Mouse (Mus musculus) ES-Bruce4 (cell line): ENCODE results near the gene Ddx10. TPM values are rescaled to one million over a fixed set of nuclear protein-coding genes. Genes with fewer than 3 reads are reported as not detected.

Experiments used
- H3K27ac ChIP-seq: 2 replicates; pipeline ENCODE4 v1.5.1; 2012; ENCODE audit warnings: low read length, inconsistent platforms; ENCODE audit not compliant: insufficient read depth
- H3K27me3 ChIP-seq: 2 replicates; pipeline ENCODE4 v1.6.1; 2012; ENCODE audit warnings: mild to moderate bottlenecking, low read length, inconsistent platforms; ENCODE audit not compliant: control insufficient read depth, poor library complexity, insufficient read depth, severe bottlenecking
- H3K36me3 ChIP-seq: 2 replicates; pipeline ENCODE4 v1.6.1; 2012; ENCODE audit warnings: inconsistent platforms, mild to moderate bottlenecking, low read length, moderate library complexity; ENCODE audit not compliant: control insufficient read depth, poor library complexity, insufficient read depth, severe bottlenecking
- H3K4me1 ChIP-seq: one replicate; pipeline ENCODE4 v1.8.1; 2011; ENCODE audit warnings: low read length; ENCODE audit not compliant: control insufficient read depth, insufficient read depth
- H3K4me3 ChIP-seq: 2 replicates; pipeline ENCODE4 v1.5.1; 2011; ENCODE audit warnings: low read depth, mild to moderate bottlenecking, low read length
- H3K9ac ChIP-seq: 2 replicates; pipeline ENCODE4 v1.6.1; 2012; ENCODE audit warnings: low read depth, mild to moderate bottlenecking, inconsistent platforms; ENCODE audit not compliant: poor library complexity, severe bottlenecking
- H3K9me3 ChIP-seq: replicated peaks from 2 replicates; pipeline ENCODE4 v1.6.1; 2012; ENCODE audit warnings: mild to moderate bottlenecking, low read length, inconsistent platforms; ENCODE audit not compliant: control insufficient read depth, poor library complexity, insufficient read depth, severe bottlenecking
- CTCF ChIP-seq: IDR thresholded peaks from one replicate; pipeline ENCODE4 v1.8.1; 2011; ENCODE audit warnings: low read depth, low read length
- EP300 ChIP-seq: IDR thresholded peaks from 2 replicates; pipeline ENCODE4 v1.6.1; 2011; ENCODE audit warnings: low read depth, low read length; ENCODE audit not compliant: insufficient read depth
- POLR2A ChIP-seq: IDR thresholded peaks from one replicate; pipeline ENCODE4 v1.8.1; 2011; ENCODE audit warnings: low read length; ENCODE audit not compliant: insufficient read depth
- polyA plus RNA-seq: library from polyadenylated mRNA; stranded (reverse); fragments of >200 nt; gene quantifications from 2 replicates; pipeline ENCODE4 v1.2.4, GENCODE M21; 2011; ENCODE audit warnings: low read depth; ENCODE audit not compliant: missing spikeins, insufficient read depth, insufficient read length

Ddx10 gene
- polyA plus RNA-seq, 1 experiment, result 59.9 TPM

DNA sequence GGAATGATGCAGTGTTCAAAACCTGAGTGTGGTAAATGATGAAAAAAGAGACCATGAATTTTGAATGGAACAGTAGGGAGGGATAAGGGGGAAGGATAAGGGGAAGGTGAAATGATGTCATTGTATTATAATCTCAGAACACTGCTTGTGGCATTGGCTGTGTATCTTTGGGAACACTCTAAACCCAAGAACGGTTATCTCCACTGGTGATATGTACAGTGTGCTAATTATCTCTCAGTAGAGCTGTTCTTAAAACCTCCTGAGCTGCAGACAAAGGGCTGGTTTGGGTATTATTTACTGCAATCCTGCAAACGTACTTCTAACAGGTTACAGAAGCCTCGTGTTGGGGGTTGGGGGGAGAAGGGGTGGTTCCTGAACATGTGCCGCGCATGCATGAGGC is 179.7 kb downstream of the Ddx10 start:
- no peaks in the 10 kb centered on the region for H3K36me3 ChIP-seq
- no peak overlapping the region for H3K27ac ChIP-seq
- no peaks in the 10 kb centered on the region for H3K27me3 ChIP-seq
- no peak overlapping the region for H3K9ac ChIP-seq
- H3K4me3 ChIP-seq, result no peak overlapping the region
- H3K9me3 ChIP-seq, result no peaks in the 10 kb centered on the region
- TF ChIP-seq CTCF, result no peak
- TF ChIP-seq EP300, result no peak
- H3K4me1 ChIP-seq, result no peaks in the 10 kb centered on the region

- Histone ChIP-seq H3K27ac (no peak overlapping the region), H3K9me3 (no peaks in the 10 kb centered on the region), H3K27me3 (no peaks in the 10 kb centered on the region), H3K4me1 (no peaks in the 10 kb centered on the region), H3K4me3 (no peak overlapping the region), H3K36me3 (no peaks in the 10 kb centered on the region), H3K9ac (no peak overlapping the region)
- TF ChIP-seq CTCF (no peak), POLR2A (no peak), EP300 (no peak)
These were observed 181.4 kb downstream of the Ddx10 start for GRCm38 (mm10) chr9:53066428-53066827.

- Histone ChIP-seq H3K9me3 (no peaks in the 10 kb centered on the region), H3K9ac (no peak overlapping the region), H3K36me3 (no peaks in the 10 kb centered on the region), H3K4me3 (no peak overlapping the region), H3K27me3 (no peaks in the 10 kb centered on the region), H3K27ac (no peak overlapping the region), H3K4me1 (no peaks in the 10 kb centered on the region)
- no peak for TF ChIP-seq EP300
- no peak for TF ChIP-seq POLR2A
- no peak for TF ChIP-seq CTCF
These were observed 182.8 kb downstream of the Ddx10 start for GRCm38 (mm10) chr9:53065028-53065427.

DNA sequence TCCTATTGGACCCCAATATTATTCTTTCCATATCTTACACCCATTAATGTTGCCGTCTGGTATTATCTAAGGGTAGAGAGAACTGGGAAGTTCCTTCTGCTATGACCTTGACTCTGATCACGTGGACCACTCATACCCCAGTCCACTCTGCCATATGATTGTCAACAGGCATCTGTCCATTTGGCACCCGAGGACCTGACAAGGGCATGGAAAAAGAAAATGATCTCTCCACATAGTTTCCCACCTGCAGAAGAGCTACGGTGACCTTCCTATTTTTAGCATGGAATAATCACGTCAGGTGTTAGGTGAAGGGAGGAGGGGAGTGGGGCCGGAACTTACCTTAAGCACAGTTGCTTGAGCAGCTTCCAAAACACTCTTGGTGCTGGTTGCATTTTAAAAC is 183.3 kb downstream of the Ddx10 start:
- no peaks in the 10 kb centered on the region for H3K9me3 ChIP-seq
- no peaks in the 10 kb centered on the region for H3K4me1 ChIP-seq
- H3K36me3 ChIP-seq, result no peaks in the 10 kb centered on the region
- no peak for TF ChIP-seq EP300
- TF ChIP-seq POLR2A, result no peak
- no peak for TF ChIP-seq CTCF
- H3K9ac ChIP-seq, result no peak overlapping the region
- H3K27ac ChIP-seq, result no peak overlapping the region
- no peaks in the 10 kb centered on the region for H3K27me3 ChIP-seq
- H3K4me3 ChIP-seq, result no peak overlapping the region

DNA sequence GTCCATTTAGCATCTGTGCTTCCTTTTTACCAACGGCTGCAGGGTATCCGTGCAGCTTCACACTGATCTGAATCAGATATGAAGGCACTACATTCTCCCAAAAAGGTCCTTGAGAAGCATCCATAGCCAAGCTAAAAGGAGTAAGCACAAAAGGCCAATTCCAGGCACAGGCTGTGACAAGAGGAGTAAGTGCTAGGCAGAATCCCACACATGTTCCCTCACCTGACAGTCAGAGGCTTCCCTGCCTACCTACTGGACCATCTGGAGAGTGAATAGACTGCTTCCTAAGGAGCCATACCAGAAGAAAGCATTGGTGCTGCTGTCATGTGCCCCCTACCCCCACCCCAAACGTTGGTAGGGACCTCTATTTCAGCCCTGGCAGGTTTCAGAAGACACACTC is 192.5 kb downstream of the Ddx10 start:
- Histone ChIP-seq H3K27me3 (no peaks in the 10 kb centered on the region; the same call in 1 of the 2 replicates), H3K4me3 (no peak overlapping the region), H3K27ac (no peak overlapping the region), H3K4me1 (no peaks in the 10 kb centered on the region), H3K9ac (no peak overlapping the region), H3K9me3 (no peaks in the 10 kb centered on the region), H3K36me3 (no peaks in the 10 kb centered on the region)
- TF ChIP-seq CTCF, result no peak

Other genes with a start within 250 kb of the Ddx10 start
- gene Exph5, start 53.6 kb upstream of the Ddx10 start, polyA plus RNA-seq, result 0.40 and 0.64 TPM in 2 replicates
- gene Kdelc2, start 136.0 kb upstream of the Ddx10 start, polyA plus RNA-seq, result 16.9 and 18.4 TPM in 2 replicates
- 3.5 and 5.1 TPM in 2 replicates for gene 4930550C14Rik, start 154.3 kb upstream of the Ddx10 start, polyA plus RNA-seq